Mouse (Mus musculus): ENCODE data around the gene Frmd4a. TPM values are rescaled to one million over a fixed set of nuclear protein-coding genes. Genes with fewer than 3 reads are reported as not detected.

The Frmd4a gene
- total RNA-seq, 1 experiment, result 9.3 TPM

GRCm38 (mm10) chr2:4512607-4513006 lies 495.1 kb downstream of the Frmd4a start:
- no peaks in the 10 kb centered on the region for H3K9me3 ChIP-seq (ENCODE audit: control insufficient read depth, insufficient read depth, low read depth, low read length)
- H3K36me3 ChIP-seq (ENCODE audit: control insufficient read depth, insufficient read depth, low read length, poor library complexity, severe bottlenecking), result no peaks in the 10 kb centered on the region
- H3K27ac ChIP-seq (ENCODE audit: insufficient read depth, low read depth, low read length, poor library complexity, severe bottlenecking), result no peak overlapping the region
- in situ Hi-C loops (cut with MboI; ENCODE audit: low sequenced_read_pairs in 2 of 2, unreplicated experiment in 2 of 2), result loop anchor here in 1 of 2 experiments (25.0 kb wide), 1 partner anchor 350 kb away; no protein-coding TSS in a partner anchor
- H3K4me3 ChIP-seq (ENCODE audit: insufficient read depth in 1 of 2, low read depth in 1 of 2, low read length in 2 of 2, poor library complexity in 1 of 2, severe bottlenecking in 1 of 2), result no peak overlapping the region; a peak in 1 of 4 replicates
- no peak for DNase-seq (ENCODE audit: low read depth, low spot score)
- peaks cover 0 to 3% of the 10 kb centered on the region in 2 experiments; a peak in 1 of 4 replicates for H3K4me1 ChIP-seq (ENCODE audit: control insufficient read depth in 2 of 2, insufficient read depth in 2 of 2, low read length in 2 of 2, poor library complexity in 1 of 2)
- TF ChIP-seq CHD2 (IDR thresholded peaks at IDR 0.05; ENCODE audit: low read depth, low read length), result no peak
- no peak for TF ChIP-seq ZNF384 (IDR thresholded peaks at IDR 0.05; ENCODE audit: low read depth, low read length)
- TF ChIP-seq HCFC1 (IDR thresholded peaks at IDR 0.05; ENCODE audit: borderline replicate concordance, insufficient read depth, low read length), result no peak
- no peak for TF ChIP-seq MAFK (IDR thresholded peaks at IDR 0.05; ENCODE audit: insufficient read depth, low read depth, low read length)
- TF ChIP-seq ZC3H11A (IDR thresholded peaks at IDR 0.05; ENCODE audit: borderline replicate concordance, low read depth, low read length), result no peak
- H3K9ac ChIP-seq (ENCODE audit: insufficient read depth, low read depth, low read length, poor library complexity, severe bottlenecking), result no peak overlapping the region

GRCm38 (mm10) chr2:4515910-4516309 lies 498.4 kb downstream of the Frmd4a start:
- H3K27ac ChIP-seq (ENCODE audit: insufficient read depth, low read depth, low read length, poor library complexity, severe bottlenecking), result no peak overlapping the region

GRCm38 (mm10) chr2:4516819-4517552 lies 499.5 kb downstream of the Frmd4a start:
- in situ Hi-C loops (cut with MboI; ENCODE audit: low sequenced_read_pairs in 2 of 2, unreplicated experiment in 2 of 2), result loop anchor here in 1 of 2 experiments (25.0 kb wide), 1 partner anchor 345 kb away; no protein-coding TSS in a partner anchor
- no peak for DNase-seq (ENCODE audit: low read depth, low spot score)
- Histone ChIP-seq H3K9ac (ENCODE audit: insufficient read depth, low read depth, low read length, poor library complexity, severe bottlenecking) (no peak overlapping the region), H3K27ac (ENCODE audit: insufficient read depth, low read depth, low read length, poor library complexity, severe bottlenecking) (no peak overlapping the region), H3K4me3 (ENCODE audit: insufficient read depth in 1 of 2, low read depth in 1 of 2, low read length in 2 of 2, poor library complexity in 1 of 2, severe bottlenecking in 1 of 2) (no peak overlapping the region), H3K36me3 (ENCODE audit: control insufficient read depth, insufficient read depth, low read length, poor library complexity, severe bottlenecking) (no peaks in the 10 kb centered on the region), H3K4me1 (ENCODE audit: control insufficient read depth in 2 of 2, insufficient read depth in 2 of 2, low read length in 2 of 2, poor library complexity in 1 of 2) (peaks cover 0 to 3% of the 10 kb centered on the region in 2 experiments; a peak in 1 of 4 replicates), H3K9me3 (ENCODE audit: control insufficient read depth, insufficient read depth, low read depth, low read length) (no peaks in the 10 kb centered on the region)
- TF ChIP-seq ZNF384 (IDR thresholded peaks at IDR 0.05; ENCODE audit: low read depth, low read length), result no peak
- no peak for TF ChIP-seq HCFC1 (IDR thresholded peaks at IDR 0.05; ENCODE audit: borderline replicate concordance, insufficient read depth, low read length)
- no peak for TF ChIP-seq MAFK (IDR thresholded peaks at IDR 0.05; ENCODE audit: insufficient read depth, low read depth, low read length)
- no peak for TF ChIP-seq ZC3H11A (IDR thresholded peaks at IDR 0.05; ENCODE audit: borderline replicate concordance, low read depth, low read length)
- no peak for TF ChIP-seq CHD2 (IDR thresholded peaks at IDR 0.05; ENCODE audit: low read depth, low read length)

More at GRCm38 (mm10) chr2:4515910-4516309, 498.4 kb downstream of the Frmd4a start:
- in situ Hi-C loops (cut with MboI; ENCODE audit: low sequenced_read_pairs in 2 of 2, unreplicated experiment in 2 of 2), result loop anchor here in 1 of 2 experiments (25.0 kb wide), 1 partner anchor 346 kb away; no protein-coding TSS in a partner anchor
- Histone ChIP-seq H3K36me3 (ENCODE audit: control insufficient read depth, insufficient read depth, low read length, poor library complexity, severe bottlenecking) (no peaks in the 10 kb centered on the region), H3K4me3 (ENCODE audit: insufficient read depth in 1 of 2, low read depth in 1 of 2, low read length in 2 of 2, poor library complexity in 1 of 2, severe bottlenecking in 1 of 2) (no peak overlapping the region), H3K9ac (ENCODE audit: insufficient read depth, low read depth, low read length, poor library complexity, severe bottlenecking) (no peak overlapping the region), H3K9me3 (ENCODE audit: control insufficient read depth, insufficient read depth, low read depth, low read length) (no peaks in the 10 kb centered on the region), H3K4me1 (ENCODE audit: control insufficient read depth in 2 of 2, insufficient read depth in 2 of 2, low read length in 2 of 2, poor library complexity in 1 of 2) (peaks cover 0 to 3% of the 10 kb centered on the region in 2 experiments; a peak in 1 of 4 replicates)
- DNase-seq (ENCODE audit: low read depth, low spot score), result no peak
- TF ChIP-seq HCFC1 (IDR thresholded peaks at IDR 0.05; ENCODE audit: borderline replicate concordance, insufficient read depth, low read length) (no peak), MAFK (IDR thresholded peaks at IDR 0.05; ENCODE audit: insufficient read depth, low read depth, low read length) (no peak), CHD2 (IDR thresholded peaks at IDR 0.05; ENCODE audit: low read depth, low read length) (no peak)

- TF ChIP-seq MAFK (IDR thresholded peaks at IDR 0.05; ENCODE audit: insufficient read depth, low read depth, low read length) (no peak), HCFC1 (IDR thresholded peaks at IDR 0.05; ENCODE audit: borderline replicate concordance, insufficient read depth, low read length) (no peak), CHD2 (IDR thresholded peaks at IDR 0.05; ENCODE audit: low read depth, low read length) (no peak)
- no peak for DNase-seq (ENCODE audit: low read depth, low spot score)
These were observed 500.1 kb downstream of the Frmd4a start for GRCm38 (mm10) chr2:4517553-4518125.

More at GRCm38 (mm10) chr2:4517553-4518125, 500.1 kb downstream of the Frmd4a start:
- Histone ChIP-seq H3K36me3 (ENCODE audit: control insufficient read depth, insufficient read depth, low read length, poor library complexity, severe bottlenecking) (no peaks in the 10 kb centered on the region), H3K9me3 (ENCODE audit: control insufficient read depth, insufficient read depth, low read depth, low read length) (no peaks in the 10 kb centered on the region), H3K4me1 (ENCODE audit: control insufficient read depth in 2 of 2, insufficient read depth in 2 of 2, low read length in 2 of 2, poor library complexity in 1 of 2) (peaks cover 0 to 3% of the 10 kb centered on the region in 2 experiments; a peak in 1 of 4 replicates), H3K4me3 (ENCODE audit: insufficient read depth in 1 of 2, low read depth in 1 of 2, low read length in 2 of 2, poor library complexity in 1 of 2, severe bottlenecking in 1 of 2) (no peak overlapping the region), H3K9ac (ENCODE audit: insufficient read depth, low read depth, low read length, poor library complexity, severe bottlenecking) (no peak overlapping the region), H3K27ac (ENCODE audit: insufficient read depth, low read depth, low read length, poor library complexity, severe bottlenecking) (no peak overlapping the region)
- in situ Hi-C loops (cut with MboI; ENCODE audit: low sequenced_read_pairs in 2 of 2, unreplicated experiment in 2 of 2), result loop anchor here in 1 of 2 experiments (25.0 kb wide), 1 partner anchor 345 kb away; no protein-coding TSS in a partner anchor

Measured in ES-E14 (cell line).